In the genomic region with DNA sequence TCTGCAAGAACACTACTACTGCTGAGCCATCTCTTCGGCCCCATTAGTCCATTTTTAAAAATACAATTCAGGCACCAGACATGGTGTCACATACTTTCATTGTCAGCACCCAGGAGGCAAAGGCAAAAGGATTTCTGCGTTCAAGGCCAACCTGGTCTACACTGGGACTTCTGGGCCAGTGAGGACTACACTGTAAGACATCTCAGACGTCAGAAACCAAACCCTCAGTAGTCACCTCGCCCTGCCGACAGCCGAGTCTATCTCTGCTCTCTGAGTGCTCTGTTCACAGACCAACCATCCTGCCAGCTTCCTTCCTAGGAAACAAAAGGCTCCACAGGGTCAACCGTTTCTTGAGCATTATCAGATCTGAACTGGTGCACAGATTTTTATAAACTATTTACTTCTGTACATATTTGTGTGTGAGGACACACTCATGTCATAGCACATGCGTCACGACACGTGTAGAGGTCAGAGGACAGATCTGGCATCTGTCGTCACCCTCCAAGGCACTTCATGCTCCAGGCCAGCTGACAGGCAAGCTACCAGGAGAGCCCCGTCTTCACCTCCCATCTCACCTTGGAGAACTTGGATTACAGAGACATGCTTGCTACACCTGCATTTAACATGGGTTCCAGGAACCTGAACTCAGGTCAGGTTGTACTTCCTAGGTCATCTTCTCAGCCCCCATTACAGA, we compare ENCODE assay signal across 25 mouse cellular contexts. TPM values are rescaled to one million over a fixed set of nuclear protein-coding genes. Genes with fewer than 3 reads are reported as not detected.
DNase-seq lines count a peak whose midpoint lies in the region; ATAC-seq and TF ChIP-seq lines count a peak whose summit lies in the region.
"Had no signal": no experiment of that assay in that cellular context is flagged by ENCODE, and none has a peak within 500 bp of the region (broad histone marks: within the 10 kb centered on the region; RNA-seq: fewer than 3 reads in every experiment).

No protein-coding gene starts in this region.

- peaks cover 31% of the 10 kb centered on the region for H3K36me3 ChIP-seq in heart, embryonic 11.5 days (ENCODE audit: control insufficient read depth, insufficient read depth, low read length)
- peaks cover 67% of the 10 kb centered on the region for H3K36me3 ChIP-seq in heart, embryonic 14.5 days (ENCODE audit: control insufficient read depth, insufficient read depth, low read length)
- peaks cover 49% of the 10 kb centered on the region for H3K36me3 ChIP-seq in heart, postnatal 0 days (replicated peaks; ENCODE audit: control insufficient read depth, insufficient read depth, low read length)

- TF ChIP-seq CTCF in heart, postnatal 0 days (IDR thresholded peaks at IDR 0.05; ENCODE audit: low read depth): no peak

- no peak for DNase-seq in heart, adult 18-20 months
- no peak for DNase-seq in heart, postnatal 36 days
- no peak for DNase-seq in heart, postnatal 0 days (ENCODE audit: low spot score)
- no peak for DNase-seq in heart, postnatal 4 days
- DNase-seq: adrenal gland, adult 2 months; adrenal gland, postnatal 14 days; cerebellum, adult 11 months; cerebellum, adult 2 months; cerebellum, adult 9-11 months; cerebellum, postnatal 25 days; forebrain, postnatal 0 days; gastrocnemius, adult 2 months; gastrocnemius, postnatal 14 days; kidney, adult 18-20 months; kidney, adult 9 months had no signal

- no peak overlapping the region for H3K4me2 ChIP-seq in heart, embryonic 11.5 days
- no peak overlapping the region for H3K4me2 ChIP-seq in heart, embryonic 14.5 days (ENCODE audit: low read length)
- H3K4me2 ChIP-seq in heart, postnatal 0 days (ENCODE audit: low read depth, low read length): no peak overlapping the region
- H3K4me2 ChIP-seq: embryonic facial prominence, embryonic 12.5 days; embryonic facial prominence, embryonic 15.5 days; hindbrain, embryonic 12.5 days had no signal

- no peak overlapping the region for H3K4me3 ChIP-seq in heart, embryonic 11.5 days (ENCODE audit: low read depth, low read length)
- H3K4me3 ChIP-seq in heart, embryonic 14.5 days (ENCODE audit: control insufficient read depth in 1 of 2, insufficient read depth in 1 of 2, low read depth in 1 of 2, low read length in 2 of 2): no peak overlapping the region
- no peak overlapping the region for H3K4me3 ChIP-seq in heart, postnatal 0 days (ENCODE audit: low read depth, low read length)
- H3K4me3 ChIP-seq: embryonic facial prominence, embryonic 12.5 days; embryonic facial prominence, embryonic 15.5 days; gastrocnemius, adult 2 months; hindbrain, embryonic 12.5 days had no signal

- no peak for TF ChIP-seq EP300 in heart, postnatal 0 days (IDR thresholded peaks at IDR 0.05; ENCODE audit: low read depth)

- intact Hi-C loops in heart, postnatal 36 days (cut with DNase I): no loop called here

- H3K9ac ChIP-seq in heart, embryonic 11.5 days (ENCODE audit: low read depth, low read length): no peak overlapping the region
- H3K9ac ChIP-seq in heart, embryonic 14.5 days (ENCODE audit: low read length): no peak overlapping the region
- no peak overlapping the region for H3K9ac ChIP-seq in heart, postnatal 0 days (replicated peaks; ENCODE audit: low read depth, low read length)
- H3K9ac ChIP-seq: embryonic facial prominence, embryonic 12.5 days; embryonic facial prominence, embryonic 15.5 days; forebrain, postnatal 0 days; hindbrain, embryonic 12.5 days had no signal

- no peaks in the 10 kb centered on the region for H3K27me3 ChIP-seq in heart, embryonic 11.5 days (ENCODE audit: control insufficient read depth, insufficient read depth, low read length)
- H3K27me3 ChIP-seq in heart, embryonic 14.5 days (ENCODE audit: control insufficient read depth, insufficient read depth, low read length): no peaks in the 10 kb centered on the region
- H3K27me3 ChIP-seq in heart, postnatal 0 days (ENCODE audit: control insufficient read depth, insufficient read depth, low read length): no peaks in the 10 kb centered on the region
- H3K27me3 ChIP-seq: embryonic facial prominence, embryonic 12.5 days; embryonic facial prominence, embryonic 15.5 days; hindbrain, embryonic 12.5 days had no signal

- peaks cover 8% of the 10 kb centered on the region for H3K4me1 ChIP-seq in heart, embryonic 11.5 days (ENCODE audit: control insufficient read depth, insufficient read depth, low read length)
- H3K4me1 ChIP-seq in heart, embryonic 14.5 days (ENCODE audit: control insufficient read depth in 2 of 2, insufficient read depth in 2 of 2, low read length in 2 of 2): peaks cover 7 to 24% of the 10 kb centered on the region in 2 experiments
- peaks cover 4% of the 10 kb centered on the region for H3K4me1 ChIP-seq in heart, postnatal 0 days (ENCODE audit: control insufficient read depth, insufficient read depth)
- H3K4me1 ChIP-seq: embryonic facial prominence, embryonic 12.5 days; embryonic facial prominence, embryonic 15.5 days; hindbrain, embryonic 12.5 days had no signal

- peak overlapping the region; percentile 22 for H3K27ac ChIP-seq in heart, embryonic 11.5 days (ENCODE audit: low read depth, low read length)
- peak overlapping the region; percentile 34 to 44; a peak in 3 of 4 replicates for H3K27ac ChIP-seq in heart, embryonic 14.5 days (replicated peaks in 1 of 2; ENCODE audit: control insufficient read depth in 1 of 2, insufficient read depth in 1 of 2, low read depth in 2 of 2, low read length in 2 of 2)
- peak overlapping the region; percentile 8; the same call in 1 of the 2 replicates for H3K27ac ChIP-seq in heart, postnatal 0 days (ENCODE audit: low read depth)
- H3K27ac ChIP-seq: embryonic facial prominence, embryonic 12.5 days; embryonic facial prominence, embryonic 15.5 days; gastrocnemius, adult 2 months; hindbrain, embryonic 12.5 days had no signal

- WGBS in heart, embryonic 11.5 days (ENCODE audit: insufficient replicate concordance): 59% methylated on average over 12 of the region's 12 CpGs
- WGBS in heart, embryonic 14.5 days: 41% methylated on average over 12 of the region's 12 CpGs
- 34% methylated on average over 12 of the region's 12 CpGs for WGBS in heart, postnatal 0 days

- no peaks in the 10 kb centered on the region for H3K9me3 ChIP-seq in heart, embryonic 11.5 days (replicated peaks; ENCODE audit: control insufficient read depth, low read length)
- H3K9me3 ChIP-seq in heart, embryonic 14.5 days (ENCODE audit: control insufficient read depth, low read length): no peaks in the 10 kb centered on the region
- H3K9me3 ChIP-seq in heart, postnatal 0 days (replicated peaks; ENCODE audit: control insufficient read depth, low read length): no peaks in the 10 kb centered on the region
- H3K9me3 ChIP-seq: embryonic facial prominence, embryonic 12.5 days; embryonic facial prominence, embryonic 15.5 days; hindbrain, embryonic 12.5 days had no signal

- no peak for ATAC-seq in heart, embryonic 11.5 days (replicated peaks; ENCODE audit: insufficient number of reproducible peaks, low FRiP score, low TSS enrichment)
- no peak for ATAC-seq in heart, embryonic 14.5 days (ENCODE audit: insufficient number of reproducible peaks, insufficient read depth, low FRiP score, low read depth)
- peak; percentile 75 for ATAC-seq in heart, postnatal 0 days (ENCODE audit: insufficient read depth, low read depth)
- ATAC-seq: CD4-positive, CD25-positive, alpha-beta regulatory T cell, adult 4 months; forebrain, embryonic 14.5 days; forebrain, postnatal 0 days; hindbrain, embryonic 16.5 days; inflammation-experienced regulatory T-cells, adult 6 months; intestine, embryonic 16.5 days had no signal

RNA-seq across cellular contexts. Expression of gene Ino80d, which starts 11.6 kb away (rescaled TPM):
- polyA plus RNA-seq in heart, embryonic 11.5 days (2014; fragmentation: Nextera tagmentation; extraction: Ambion mirVana): 6.1 and 13.8 TPM in 2 replicates
- total RNA-seq in heart, adult 18-20 months (2021): 10 to 100 TPM; 16.4 to 17.6 TPM
- 10.6 and 12.2 TPM in 2 replicates for polyA plus RNA-seq in heart, embryonic 14.5 days (2014; fragmentation: Nextera tagmentation; extraction: Ambion mirVana)
- total RNA-seq in heart, postnatal 36 days (2021): 10 to 100 TPM; 18.9 to 21.1 TPM
- 7.3 and 8.3 TPM in 2 replicates for total RNA-seq in heart, postnatal 0 days (2014; rRNA removed; ENCODE audit: low replicate concordance)
- 5.8 TPM in 2 replicates for polyA plus RNA-seq in heart, postnatal 0 days (2015; fragmentation: Nextera tagmentation; extraction: Ambion mirVana)
- total RNA-seq in heart, postnatal 4 days (2021): 10 to 100 TPM; 26.0 to 27.3 TPM
